Mouse (Mus musculus) urinary bladder, postnatal 25 days (tissue): Measurements from ENCODE around the gene Rcn2.
A peak's percentile ranks its signal among the peaks of the same experiment; 100 is the strongest.
"Not testable (repeated sequence)": the region's sequence is repeated elsewhere in the genome, so short reads cannot be mapped to it uniquely, and the experiment has no call there.

Experiments
- DNase-seq: peaks from one replicate; pipeline ENCODE4 v3.0.0; 2022; ENCODE audit warnings: low spot score

Rcn2 gene

DNA sequence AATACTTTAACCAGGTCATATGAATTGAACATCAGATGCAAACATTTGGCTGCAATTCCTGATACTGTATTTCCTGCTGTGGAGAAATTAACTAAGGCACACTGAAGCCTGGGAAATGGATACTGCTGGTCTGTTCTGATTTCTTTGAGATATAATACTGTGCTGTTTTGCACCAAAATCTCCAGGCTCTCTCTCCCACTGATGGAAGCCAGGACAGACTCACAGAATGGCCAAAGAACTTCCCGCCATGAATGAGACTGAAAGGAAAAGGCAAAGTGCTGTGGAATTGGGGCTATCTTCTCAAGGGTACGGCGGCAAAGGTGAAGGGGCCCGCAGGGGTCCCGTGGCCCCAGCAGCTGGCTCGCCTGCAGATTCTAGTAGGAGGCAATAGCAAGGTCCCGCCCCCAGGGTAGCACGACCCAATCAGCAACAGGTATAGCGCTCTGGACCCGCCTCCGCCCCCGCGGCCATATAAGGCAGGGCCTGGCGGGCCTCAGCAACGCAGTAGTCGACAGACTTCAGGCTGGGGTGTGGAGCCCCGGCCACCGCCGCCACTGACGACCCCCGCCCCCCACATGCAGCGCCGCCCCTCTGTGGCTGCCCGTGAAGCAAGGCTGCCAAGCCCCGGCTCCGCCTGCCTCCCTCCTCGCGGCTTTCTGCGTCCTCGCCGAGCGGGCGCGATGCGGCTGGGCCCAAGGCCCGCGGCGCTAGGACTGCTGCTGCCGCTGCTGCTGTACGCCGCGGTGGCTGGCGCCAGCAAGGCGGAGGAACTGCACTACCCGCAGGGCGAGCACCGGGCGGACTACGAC lies at the start of gene Rcn2:
TSS of gene Rcn2 (plus strand) at position 474 of the 809 bp plus-strand sequence.
- peak; percentile 92 for DNase-seq

DNA sequence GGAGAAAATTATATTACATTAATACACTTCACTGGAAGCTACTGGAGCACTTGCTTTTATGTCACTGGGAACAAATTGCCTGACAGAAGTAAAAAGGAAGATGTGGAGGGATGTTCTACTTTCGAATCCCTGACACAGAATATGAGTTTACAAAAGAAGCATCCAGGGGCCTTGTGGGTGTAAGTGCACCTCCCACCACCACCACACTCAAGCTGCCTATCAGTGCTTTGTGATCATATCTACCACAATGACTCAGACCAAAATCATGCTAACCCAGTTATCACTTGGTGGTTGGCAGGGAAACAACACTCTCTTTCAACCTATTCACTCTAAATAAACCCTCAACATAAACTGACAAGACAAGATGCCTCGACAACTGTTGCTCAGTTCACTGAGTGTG lies 37.0 kb upstream of the Rcn2 start:
- not testable (repeated sequence) for DNase-seq

- DNase-seq, result no peak
Measured at GRCm38 (mm10) chr9:56010450-56010849, 31.2 kb upstream of the Rcn2 start, which contains the start of gene 4930563M21Rik. 4930563M21Rik (minus strand) TSS chr9:56010550.

GRCm38 (mm10) chr9:56024772-56025171 lies 16.9 kb upstream of the Rcn2 start:
- DNase-seq, result no peak

GRCm38 (mm10) chr9:56027292-56027691 lies 14.4 kb upstream of the Rcn2 start:
- no peak for DNase-seq

GRCm38 (mm10) chr9:56032219-56032618 lies 9.4 kb upstream of the Rcn2 start:
- no peak for DNase-seq

DNA sequence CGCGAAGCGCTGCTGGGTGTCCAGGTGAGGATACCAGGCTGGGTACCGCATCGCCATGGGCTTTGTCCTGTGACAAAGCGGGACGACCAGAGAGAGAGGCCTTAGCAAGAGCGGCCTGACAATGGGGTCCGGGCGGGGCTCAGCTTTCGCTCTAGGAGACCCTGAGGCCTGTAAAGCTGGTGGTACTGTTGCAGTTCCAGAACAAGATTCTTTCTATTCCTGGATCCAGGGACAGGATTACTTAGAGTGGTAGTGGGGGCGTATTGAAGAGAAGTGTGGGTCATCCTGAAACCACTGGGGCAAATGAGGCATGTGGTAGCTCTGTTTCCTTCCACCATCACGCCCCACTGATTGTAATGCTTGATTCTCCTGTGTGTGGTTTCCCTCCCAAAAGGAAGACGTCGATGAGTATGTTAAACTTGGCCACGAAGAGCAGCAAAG lies 556 bp downstream of the Rcn2 start:
- no peak for DNase-seq

DNA sequence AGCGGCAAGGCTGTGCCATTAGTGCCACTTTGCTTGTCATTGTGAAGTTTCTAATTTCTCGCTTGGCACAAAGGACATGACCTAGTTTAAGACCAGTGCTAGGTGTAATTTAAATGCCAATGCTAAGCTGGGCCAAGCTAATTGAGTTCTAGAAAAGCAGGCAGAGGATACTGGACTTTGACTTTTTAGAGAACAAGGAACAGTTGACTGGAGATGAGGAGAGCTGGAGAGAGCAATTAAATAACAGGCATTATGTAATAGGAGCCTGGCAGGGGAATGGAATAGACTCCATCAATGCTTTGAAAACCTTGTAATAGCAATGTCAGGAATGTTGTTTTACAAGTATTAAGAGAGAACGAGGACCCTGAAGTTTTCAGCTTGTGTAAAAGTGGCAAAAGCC lies 12.2 kb downstream of the Rcn2 start:
- no peak for DNase-seq

GRCm38 (mm10) chr9:56056147-56056546 lies 14.5 kb downstream of the Rcn2 start:
- no peak for DNase-seq

DNA sequence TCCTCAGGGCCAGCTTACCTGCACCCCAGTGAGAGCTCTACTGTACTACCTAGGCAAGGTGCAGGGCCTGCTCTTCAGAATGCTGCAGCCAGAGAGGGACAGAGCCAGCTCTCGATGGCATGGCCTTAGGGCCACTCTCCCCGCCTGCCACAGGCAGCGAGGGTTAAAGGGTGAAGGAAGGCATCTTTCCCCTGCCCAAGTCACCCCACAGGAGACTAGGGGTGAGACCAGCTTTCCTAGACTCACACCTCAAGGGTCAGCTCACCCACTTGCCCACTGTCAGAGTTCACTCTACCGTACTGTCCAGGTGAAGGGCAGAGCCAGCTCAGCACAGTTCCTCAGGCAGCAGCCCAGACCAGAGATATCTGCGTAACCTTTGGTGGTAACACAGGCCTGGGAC lies 20.7 kb downstream of the Rcn2 start:
- no peak for DNase-seq

DNA sequence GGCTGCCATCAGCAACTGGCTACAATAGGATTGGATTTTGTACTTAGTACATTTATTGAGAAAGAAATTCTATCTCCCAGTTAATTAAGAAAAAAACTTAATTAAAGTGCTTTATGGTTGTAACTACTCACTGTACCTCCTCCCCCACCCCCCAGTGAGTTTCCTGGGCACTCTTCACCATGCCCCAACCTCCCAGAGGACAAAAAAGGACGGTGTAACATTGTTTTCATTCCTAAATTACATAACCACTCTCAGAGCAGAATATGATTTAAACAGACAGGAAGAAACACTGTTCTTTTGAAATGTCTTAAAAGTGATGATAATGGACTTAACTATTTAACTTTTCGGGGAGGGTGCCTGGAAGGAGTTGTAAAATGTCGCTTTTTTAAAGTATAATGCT lies 23.4 kb downstream of the Rcn2 start:
- no peak for DNase-seq

GRCm38 (mm10) chr9:56067964-56068363 lies 26.3 kb downstream of the Rcn2 start:
- no peak for DNase-seq

DNA sequence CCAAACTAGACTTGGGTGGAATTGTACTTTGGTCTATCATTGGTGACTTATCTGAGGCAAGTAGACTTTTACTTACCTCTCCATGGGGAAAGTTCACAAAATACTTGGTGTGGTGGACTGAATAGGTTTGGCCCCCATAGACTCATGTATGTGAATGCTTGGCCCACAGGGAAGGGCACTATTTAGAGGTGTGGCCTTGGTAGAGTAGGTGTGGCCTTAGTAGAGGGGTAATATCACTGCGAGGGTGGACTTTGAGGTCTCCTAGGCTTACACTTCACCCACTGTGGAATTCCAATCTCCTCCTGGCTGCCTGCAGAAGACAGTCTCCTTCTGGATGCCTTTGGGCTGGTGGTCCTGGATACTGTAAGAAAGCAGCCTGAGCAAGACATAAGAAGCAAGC lies 27.0 kb downstream of the Rcn2 start:
- DNase-seq, result no peak

GRCm38 (mm10) chr9:56072861-56073260 lies 31.2 kb downstream of the Rcn2 start:
- DNase-seq, result no peak

DNA sequence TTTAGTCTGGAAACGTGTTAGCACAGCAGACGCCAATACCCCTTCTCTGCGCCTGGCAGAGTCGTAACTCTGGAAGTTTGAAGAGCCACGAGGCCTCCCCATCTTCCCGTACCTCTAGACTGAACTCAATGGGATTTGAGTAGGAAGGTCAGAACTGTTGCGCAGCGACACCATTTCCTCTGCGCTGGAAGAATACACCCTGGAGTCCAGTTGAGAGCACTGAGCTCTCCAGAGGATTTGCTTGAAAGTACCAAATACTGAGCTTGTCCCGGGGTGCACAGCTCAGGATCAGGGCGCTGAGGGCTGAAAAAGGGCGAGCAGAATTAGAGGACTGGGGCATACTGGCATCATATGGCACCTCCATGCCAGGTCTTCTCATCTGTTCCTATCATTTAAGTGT lies 33.2 kb downstream of the Rcn2 start:
- no peak for DNase-seq

- peak; percentile 29 for DNase-seq
Measured at GRCm38 (mm10) chr9:56075264-56075663, 33.6 kb downstream of the Rcn2 start.

- DNase-seq, result no peak
Measured at GRCm38 (mm10) chr9:56075901-56076620, 34.4 kb downstream of the Rcn2 start.

- DNase-seq, result no peak
Measured at GRCm38 (mm10) chr9:56079587-56079986, 37.9 kb downstream of the Rcn2 start.

DNA sequence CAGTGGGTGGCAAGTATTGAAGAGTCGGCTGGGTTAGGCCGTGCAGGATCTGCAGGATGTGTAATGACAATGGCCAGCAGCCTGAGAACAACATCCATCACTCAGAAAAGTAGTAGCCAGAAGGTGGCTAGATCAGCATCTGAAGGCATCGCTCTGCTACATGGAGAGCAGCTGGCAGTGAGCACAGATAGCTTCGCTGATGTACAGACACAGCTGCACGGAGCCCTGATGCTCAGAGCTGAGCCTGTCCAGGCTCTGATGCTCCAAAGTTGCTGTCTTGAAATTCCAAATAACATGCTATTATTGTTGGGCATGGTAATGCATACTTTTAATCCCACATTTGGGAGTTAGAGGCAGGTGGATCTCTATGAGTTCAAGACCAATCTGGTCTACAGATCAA lies 44.9 kb downstream of the Rcn2 start:
- DNase-seq, result no peak

DNA sequence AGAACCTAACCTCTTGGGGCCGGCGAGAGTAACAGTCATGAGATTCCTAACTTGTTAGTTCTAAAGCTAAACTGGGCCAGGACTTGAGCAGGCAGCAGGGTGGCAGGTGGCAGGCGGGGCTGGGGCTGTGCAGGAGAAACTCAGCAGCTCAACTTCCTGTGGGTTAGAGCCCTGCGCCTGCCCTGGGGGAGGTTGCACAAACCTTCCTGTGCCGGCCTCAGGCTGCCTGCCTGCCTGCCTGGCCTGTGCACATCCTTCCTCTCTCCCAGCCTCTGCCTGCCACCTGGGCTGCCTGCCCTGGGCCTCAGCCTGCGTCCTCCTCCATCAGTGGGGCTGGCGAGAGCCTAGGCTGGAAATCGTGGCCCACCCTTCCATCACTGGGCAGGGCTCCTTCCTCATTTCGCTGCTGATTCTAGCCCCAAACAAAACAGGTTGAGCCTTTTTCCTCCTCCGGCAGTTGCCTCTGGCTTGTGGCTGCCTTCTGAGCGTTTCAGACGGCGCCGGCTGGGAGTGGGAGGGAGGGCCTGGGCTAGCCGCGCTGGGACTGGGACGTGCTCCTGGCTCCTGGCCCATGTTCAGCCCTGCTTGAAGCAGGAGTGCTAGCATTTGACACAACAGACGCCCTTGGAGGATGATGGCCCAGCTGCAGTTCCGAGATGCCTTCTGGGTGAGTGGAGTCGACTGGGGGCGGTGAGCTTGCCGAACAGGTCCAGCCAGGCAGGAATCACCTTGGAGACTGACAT lies 48.3 kb downstream of the Rcn2 start, which contains the start of gene Pstpip1:
TSS of gene Pstpip1 (plus strand) at position 185 of the 743 bp plus-strand sequence.
- DNase-seq, result peak; percentile 64

DNA sequence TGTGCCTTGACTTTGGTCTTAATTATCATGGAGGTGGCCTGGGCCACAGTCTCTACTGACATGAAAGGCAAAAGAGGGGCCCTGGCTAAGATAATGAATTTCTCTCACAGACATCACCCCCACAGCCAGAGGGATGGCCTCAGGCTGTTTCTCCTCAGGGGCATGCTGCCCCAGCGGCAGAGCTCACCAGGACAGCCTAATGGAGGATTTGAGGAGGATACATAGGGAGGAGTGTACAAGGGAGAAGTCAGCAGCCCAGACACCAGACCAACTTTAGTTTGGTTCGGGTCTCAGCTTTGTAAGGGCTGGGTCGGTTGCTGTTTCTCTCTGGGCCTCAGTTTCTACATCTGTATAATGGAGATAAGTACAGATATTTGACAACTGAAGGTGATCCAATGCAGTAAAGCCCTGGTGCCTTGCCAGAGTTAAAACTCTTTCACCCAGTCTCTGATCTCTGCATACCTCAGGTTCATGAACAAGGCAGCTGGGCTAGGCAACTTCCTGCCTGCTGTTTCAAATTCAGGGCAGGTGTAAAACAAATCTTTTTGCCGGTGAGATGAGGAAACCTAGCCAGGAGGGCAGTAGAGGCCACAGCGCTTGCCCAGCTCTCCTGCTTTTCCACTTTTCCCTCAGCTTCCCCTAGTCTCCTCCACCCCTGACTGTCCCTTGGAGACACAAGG lies 49.0 kb downstream of the Rcn2 start:
- DNase-seq, result no peak

DNA sequence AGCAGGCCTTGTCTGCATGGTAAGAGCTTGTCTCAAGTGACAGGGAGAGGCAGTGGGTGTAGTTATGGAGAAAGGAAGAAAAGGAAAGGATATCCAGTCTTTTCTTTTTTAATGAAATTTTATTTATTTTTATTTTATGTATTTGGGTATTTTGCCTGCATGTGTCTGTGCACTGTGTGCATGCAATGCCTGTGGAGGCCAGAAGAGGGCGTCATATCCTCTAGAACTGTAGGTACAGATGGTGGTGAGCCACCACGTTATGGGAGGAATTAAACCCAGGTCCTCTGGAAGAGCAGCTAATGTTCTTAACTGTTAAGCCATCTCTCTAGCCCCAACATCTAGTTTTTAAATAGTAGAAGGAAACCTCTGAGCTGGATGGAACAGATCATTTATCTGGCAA lies 50.5 kb downstream of the Rcn2 start:
- no peak for DNase-seq
